ENCODE assay signal across 8 mouse cellular contexts in genomic region chr11:68953903-68954302, GRCm38 (mm10). TPM values are rescaled to one million over a fixed set of nuclear protein-coding genes. Genes with fewer than 3 reads are reported as not detected.
DNase-seq lines count a peak whose midpoint lies in the region; ATAC-seq lines count a peak whose summit lies in the region.

No protein-coding gene starts in this region.

- H3K36me3 ChIP-seq in lung, embryonic 16.5 days (ENCODE audit: control insufficient read depth, insufficient read depth, low read length) = no peaks in the 10 kb centered on the region
- no peaks in the 10 kb centered on the region for H3K36me3 ChIP-seq in liver, embryonic 13.5 days

- H3K4me2 ChIP-seq in lung, embryonic 16.5 days (ENCODE audit: low read depth, low read length) = peak overlapping the region; percentile 74
- peak overlapping the region; percentile 52 for H3K4me2 ChIP-seq in liver, embryonic 13.5 days

- no peaks in the 10 kb centered on the region for H3K9me3 ChIP-seq in lung, embryonic 16.5 days (ENCODE audit: control insufficient read depth, low read length)
- no peaks in the 10 kb centered on the region for H3K9me3 ChIP-seq in liver, embryonic 13.5 days (replicated peaks)

- 7% methylated on average over 13 of the region's 13 CpGs for WGBS in lung, embryonic 16.5 days
- WGBS in liver, embryonic 13.5 days (ENCODE audit: insufficient replicate concordance) = 24% methylated on average over 13 of the region's 13 CpGs

- no peak for ATAC-seq in lung, embryonic 16.5 days (ENCODE audit: low read depth)
- ATAC-seq in liver, embryonic 13.5 days (ENCODE audit: low read depth) = no peak
- no peak for ATAC-seq in erythroid progenitor cell, adult 5-6 weeks (replicated peaks; ENCODE audit: low FRiP score, poor library complexity, severe bottlenecking)

- no peak overlapping the region for H3K27ac ChIP-seq in lung, embryonic 16.5 days (ENCODE audit: low read length)
- H3K27ac ChIP-seq in liver, embryonic 13.5 days = no peak overlapping the region

- H3K27me3 ChIP-seq in lung, embryonic 16.5 days (ENCODE audit: control insufficient read depth, insufficient read depth, low read depth, low read length) = peaks cover 33% of the 10 kb centered on the region
- H3K27me3 ChIP-seq in liver, embryonic 13.5 days = peaks cover 70% of the 10 kb centered on the region

- peaks cover 12% of the 10 kb centered on the region for H3K4me1 ChIP-seq in lung, embryonic 16.5 days (replicated peaks; ENCODE audit: control insufficient read depth, insufficient read depth, low read length)
- H3K4me1 ChIP-seq in liver, embryonic 13.5 days (replicated peaks) = peaks cover 7% of the 10 kb centered on the region

- H3K4me3 ChIP-seq in lung, embryonic 16.5 days (ENCODE audit: low read length) = peak overlapping the region; percentile 52
- H3K4me3 ChIP-seq in liver, embryonic 13.5 days (replicated peaks) = peak overlapping the region; percentile 35

- peak overlapping the region; percentile 32; the same call in 1 of the 2 replicates for H3K9ac ChIP-seq in lung, embryonic 16.5 days (ENCODE audit: low read length)
- no peak overlapping the region for H3K9ac ChIP-seq in liver, embryonic 13.5 days

- DNase-seq in embryo, embryonic 10.5 days (ENCODE audit: low spot score) = peak; percentile 34
- no peak for DNase-seq in embryo, embryonic 11 days
- no peak for DNase-seq in lung, postnatal 4 days
- no peak for DNase-seq in liver, embryonic 13.5 days
- DNase-seq in spleen, adult 12 weeks (ENCODE audit: low spot score) = no peak
- no peak for DNase-seq in c-Kit-positive CD71-positive TER-119-positive erythroid progenitor cells, embryonic 14.5 days (ENCODE audit: low spot score)

RNA-seq across cellular contexts. Expression of gene Arhgef15, which starts 3.4 kb away (rescaled TPM):
- 28.3 and 28.9 TPM in 2 replicates for polyA plus RNA-seq in lung, embryonic 16.5 days (2015; fragmentation: Nextera tagmentation; extraction: Ambion mirVana)
- polyA plus RNA-seq in liver, embryonic 13.5 days (2015; fragmentation: Nextera tagmentation; extraction: Ambion mirVana) = 1.4 and 1.5 TPM in 2 replicates
- not detected in 2 replicates for total RNA-seq in erythroid progenitor cell, adult 5-6 weeks (2015; ENCODE audit: low replicate concordance)
- total RNA-seq in erythroid progenitor cell, adult 5-6 weeks (2017; ENCODE audit: low replicate concordance) = not detected in 2 replicates

RNA-seq across cellular contexts. Expression of gene Slc25a35, which starts 14.0 kb away (rescaled TPM):
- polyA plus RNA-seq in lung, embryonic 16.5 days (2015; fragmentation: Nextera tagmentation; extraction: Ambion mirVana) = 2.9 and 3.3 TPM in 2 replicates
- 0.47 and 0.57 TPM in 2 replicates for polyA plus RNA-seq in liver, embryonic 13.5 days (2015; fragmentation: Nextera tagmentation; extraction: Ambion mirVana)
- total RNA-seq in erythroid progenitor cell, adult 5-6 weeks (2015; ENCODE audit: low replicate concordance) = 3.8 TPM in 1 of 2 replicates, not detected in the other
- total RNA-seq in erythroid progenitor cell, adult 5-6 weeks (2017; ENCODE audit: low replicate concordance) = 0.26 TPM in 1 of 2 replicates, not detected in the other

RNA-seq across cellular contexts. Expression of gene Rangrf, which starts 21.1 kb away (rescaled TPM):
- 36.7 and 40.3 TPM in 2 replicates for polyA plus RNA-seq in lung, embryonic 16.5 days (2015; fragmentation: Nextera tagmentation; extraction: Ambion mirVana)
- 52.4 and 53.5 TPM in 2 replicates for polyA plus RNA-seq in liver, embryonic 13.5 days (2015; fragmentation: Nextera tagmentation; extraction: Ambion mirVana)
- total RNA-seq in erythroid progenitor cell, adult 5-6 weeks (2015; ENCODE audit: low replicate concordance) = 6.8 and 13.4 TPM in 2 replicates
- 2.7 TPM in 2 replicates for total RNA-seq in erythroid progenitor cell, adult 5-6 weeks (2017; ENCODE audit: low replicate concordance)

RNA-seq across cellular contexts. Expression of gene Odf4, which starts 27.0 kb away (rescaled TPM):
- not detected in 2 replicates for polyA plus RNA-seq in lung, embryonic 16.5 days (2015; fragmentation: Nextera tagmentation; extraction: Ambion mirVana)
- not detected in 2 replicates for polyA plus RNA-seq in liver, embryonic 13.5 days (2015; fragmentation: Nextera tagmentation; extraction: Ambion mirVana)
- not detected in 2 replicates for total RNA-seq in erythroid progenitor cell, adult 5-6 weeks (2015; ENCODE audit: low replicate concordance)
- total RNA-seq in erythroid progenitor cell, adult 5-6 weeks (2017; ENCODE audit: low replicate concordance) = not detected in 2 replicates

RNA-seq across cellular contexts. Expression of gene Rpl26, which starts 52.5 kb away (rescaled TPM):
- polyA plus RNA-seq in lung, embryonic 16.5 days (2015; fragmentation: Nextera tagmentation; extraction: Ambion mirVana) = 880 and 951 TPM in 2 replicates
- 881 and 895 TPM in 2 replicates for polyA plus RNA-seq in liver, embryonic 13.5 days (2015; fragmentation: Nextera tagmentation; extraction: Ambion mirVana)
- total RNA-seq in erythroid progenitor cell, adult 5-6 weeks (2015; ENCODE audit: low replicate concordance) = 896 and 989 TPM in 2 replicates
- 751 and 992 TPM in 2 replicates for total RNA-seq in erythroid progenitor cell, adult 5-6 weeks (2017; ENCODE audit: low replicate concordance)

Comparison
In these comparisons a context has a peak if more than half of its experiments do, and no peak if none do; other contexts are left out.
1. RNA of gene Arhgef15, which starts 3.4 kb away (polyA plus RNA-seq): 28.3 to 28.9 TPM in lung, embryonic 16.5 days; 1.4 to 1.5 TPM in liver, embryonic 13.5 days; every median in the first group is over 10 times any median in the second.